Mouse (Mus musculus) olfactory bulb, adult 2 months (tissue): Measurements from ENCODE around the gene Mup11.
"Not testable (repeated sequence)": the region's sequence is repeated elsewhere in the genome, so short reads cannot be mapped to it uniquely, and the experiment has no call there.

Source experiments
- CTCF ChIP-seq: fragments of 200-500 bp; IDR thresholded peaks from 2 replicates; pipeline ENCODE4 v1.5.1; 2012; ENCODE audit warnings: low read depth, mild to moderate bottlenecking, low read length, moderate library complexity; ENCODE audit not compliant: insufficient read depth
- POLR2A ChIP-seq: fragments of 200-500 bp; IDR thresholded peaks from 2 replicates; pipeline ENCODE4 v1.6.1; 2012; ENCODE audit warnings: mild to moderate bottlenecking, low read depth, low read length, moderate library complexity; ENCODE audit not compliant: insufficient read depth

DNA sequence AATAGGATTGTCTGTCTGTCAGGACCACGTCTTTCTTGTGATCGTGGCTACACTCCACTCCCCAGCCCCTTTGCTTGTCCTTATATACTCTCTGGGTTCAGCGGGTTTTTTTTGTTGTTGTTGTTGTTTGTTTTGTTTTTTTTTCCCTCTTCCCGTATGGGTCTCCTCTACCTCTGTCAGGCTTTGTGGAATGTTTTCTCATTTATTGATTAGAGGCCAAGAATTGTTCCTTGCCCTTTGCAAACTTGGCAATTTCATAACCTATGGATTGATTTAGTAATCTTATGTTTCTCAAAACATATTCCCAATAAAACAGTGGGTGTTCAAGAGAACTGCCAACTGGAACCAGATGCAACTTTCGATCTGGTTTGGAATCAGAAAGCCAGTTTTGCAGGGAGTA, at the start of gene Mup11:
- not testable (repeated sequence) for TF ChIP-seq POLR2A, CTCF
